Mouse (Mus musculus) spleen, postnatal 36 days (tissue): Measurements from ENCODE around the gene Snx29.

ENCODE experiments used
- DNase-seq, 2 experiments: peaks; one replicate each; pipeline ENCODE4 v3.0.0; 2022; ENCODE audit warnings: low spot score in 2 of 2, mixed read lengths in 1 of 2

The Snx29 gene

DNA sequence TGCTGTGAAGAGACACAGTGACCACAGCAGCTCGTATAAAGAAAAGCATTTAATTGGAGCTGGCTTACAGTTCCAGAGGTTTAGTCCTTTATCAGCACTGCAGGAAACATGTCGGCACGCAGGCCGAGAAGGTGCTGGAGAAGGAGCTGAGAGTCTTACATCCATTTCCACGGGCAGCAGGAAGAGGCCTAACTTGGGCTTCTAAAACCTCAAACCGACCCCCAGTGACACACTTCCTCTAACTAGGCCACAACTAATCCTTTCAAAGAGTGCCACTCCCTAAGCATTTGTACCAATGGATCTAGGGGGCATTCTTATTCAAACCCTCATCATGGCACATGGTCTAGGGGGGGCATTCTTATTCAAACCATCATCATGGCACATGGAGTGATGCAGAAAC lies 406.4 kb downstream of the Snx29 start:
- DNase-seq = no peak

DNA sequence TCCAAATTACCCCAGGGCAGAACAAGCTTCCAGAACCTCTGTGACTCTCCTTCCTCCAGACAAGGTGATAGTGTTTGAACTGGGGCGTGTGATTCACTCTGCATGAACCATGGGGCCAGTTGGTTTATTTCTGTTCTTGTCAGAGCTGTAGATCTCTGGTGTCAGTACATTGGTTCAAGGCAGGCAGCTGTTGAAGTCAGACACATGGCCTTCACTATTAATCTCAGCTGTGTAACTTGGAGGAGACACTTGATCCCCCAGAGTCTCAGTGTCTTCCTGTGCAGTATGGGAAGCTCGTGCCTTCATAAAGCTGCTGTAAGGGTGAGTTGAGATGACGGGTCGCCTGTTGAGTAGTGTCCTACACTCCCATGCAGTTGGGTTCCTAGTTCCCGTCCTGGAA lies 407.1 kb downstream of the Snx29 start:
- DNase-seq = no peak

DNA sequence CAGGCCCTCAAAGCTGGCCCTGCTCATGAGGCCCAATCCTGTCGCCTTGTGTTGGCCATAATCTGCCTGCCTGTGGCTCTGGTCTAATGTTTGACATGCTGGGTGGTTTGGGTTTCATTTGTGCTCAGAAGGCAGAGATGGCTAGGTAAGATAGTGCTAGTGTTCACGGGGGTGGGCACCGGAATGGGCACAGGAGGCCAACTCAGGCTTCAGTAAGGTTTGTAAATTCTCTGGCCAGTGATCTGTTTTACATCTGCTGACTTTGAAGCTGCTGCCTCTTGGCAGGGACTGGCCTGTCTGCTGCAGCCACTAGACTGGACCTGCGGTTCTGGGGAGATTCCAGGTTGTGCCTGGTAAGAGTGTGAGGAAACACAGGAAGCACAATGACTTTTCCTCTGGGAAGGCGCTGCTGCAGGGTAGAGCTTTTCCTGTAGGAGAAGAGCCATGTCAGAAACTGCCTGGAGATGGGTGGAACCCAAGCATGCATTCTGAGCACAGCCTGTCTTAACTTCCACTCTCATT lies 408.4 kb downstream of the Snx29 start:
- no peak for DNase-seq

DNA sequence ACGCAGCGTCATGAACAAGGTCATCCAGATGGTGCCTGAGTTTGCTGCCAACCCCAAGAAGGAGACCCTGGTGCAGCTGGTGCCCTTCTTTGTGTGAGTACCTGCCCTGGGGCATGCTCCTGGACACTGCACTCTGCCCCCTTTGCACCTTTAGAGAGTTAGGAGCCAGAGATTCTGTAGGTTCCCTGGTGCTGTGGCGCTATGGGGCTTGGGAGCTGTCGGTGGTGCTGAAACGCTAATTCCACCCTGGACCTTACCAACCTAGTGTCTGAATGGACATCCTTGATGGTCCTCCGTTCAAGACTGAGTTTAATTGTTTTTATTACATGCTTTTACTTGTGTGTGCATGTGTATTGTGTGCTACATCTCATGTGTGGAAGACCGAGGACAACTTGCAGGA lies 415.6 kb downstream of the Snx29 start:
- DNase-seq = no peak

DNA sequence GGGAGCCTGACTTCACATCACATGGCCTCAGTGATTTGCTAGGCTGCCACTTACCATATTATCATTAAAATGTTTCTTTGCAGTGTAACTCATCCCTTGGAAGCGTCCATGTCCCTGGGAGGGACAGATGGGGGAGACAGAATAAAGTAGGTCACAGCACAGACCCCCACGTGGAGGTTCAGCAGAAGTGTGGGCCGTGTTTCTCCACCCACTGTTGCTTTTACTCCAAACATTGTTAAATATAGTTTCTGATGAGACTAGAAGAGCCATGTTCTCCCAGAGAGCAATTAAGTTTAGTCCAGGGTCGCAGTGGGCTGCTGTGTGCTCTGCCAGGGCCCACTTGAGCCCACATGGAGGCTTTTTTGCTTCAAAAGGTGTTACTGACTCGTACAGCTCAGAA lies 419.2 kb downstream of the Snx29 start:
- no peak for DNase-seq

DNA sequence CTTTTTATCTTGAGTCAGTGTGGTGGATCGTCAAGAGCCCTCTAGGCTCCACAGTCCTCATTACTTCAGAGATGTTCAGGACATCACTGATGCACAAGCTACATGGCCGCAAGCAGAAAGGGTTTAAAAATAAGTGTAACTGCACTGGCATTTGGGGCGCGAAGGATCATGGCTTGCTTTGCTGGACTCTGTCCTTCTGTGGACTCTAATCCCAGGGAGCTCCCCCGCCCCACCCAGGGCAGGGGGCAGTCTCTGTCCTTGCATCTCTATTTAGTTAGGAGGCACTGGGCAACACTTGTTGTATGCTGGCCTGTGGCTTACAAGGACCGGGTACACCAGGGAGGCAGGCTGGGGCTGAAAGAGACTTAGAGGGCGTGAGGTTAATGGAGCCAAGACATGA lies 419.6 kb downstream of the Snx29 start:
- no peak for DNase-seq

DNA sequence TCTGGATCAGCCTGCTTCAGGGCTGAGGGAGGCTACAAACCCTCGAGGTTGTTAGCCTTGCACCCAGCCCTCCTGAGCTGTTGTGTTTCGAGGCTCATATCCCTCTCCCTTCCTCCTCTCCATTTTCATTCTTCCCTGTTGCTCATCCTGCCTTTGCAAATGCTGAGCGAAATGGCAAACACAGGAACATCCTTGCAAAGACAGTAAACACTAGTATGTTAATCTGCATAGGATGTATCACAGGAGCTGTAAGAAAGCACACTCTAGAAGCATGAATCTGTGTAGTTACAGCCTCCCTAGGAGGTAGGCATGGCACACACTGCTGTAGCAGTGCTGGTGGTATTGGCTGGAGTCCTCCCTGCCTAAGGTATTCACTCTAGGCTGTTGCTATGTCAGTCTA lies 420.3 kb downstream of the Snx29 start:
- no peak for DNase-seq

DNA sequence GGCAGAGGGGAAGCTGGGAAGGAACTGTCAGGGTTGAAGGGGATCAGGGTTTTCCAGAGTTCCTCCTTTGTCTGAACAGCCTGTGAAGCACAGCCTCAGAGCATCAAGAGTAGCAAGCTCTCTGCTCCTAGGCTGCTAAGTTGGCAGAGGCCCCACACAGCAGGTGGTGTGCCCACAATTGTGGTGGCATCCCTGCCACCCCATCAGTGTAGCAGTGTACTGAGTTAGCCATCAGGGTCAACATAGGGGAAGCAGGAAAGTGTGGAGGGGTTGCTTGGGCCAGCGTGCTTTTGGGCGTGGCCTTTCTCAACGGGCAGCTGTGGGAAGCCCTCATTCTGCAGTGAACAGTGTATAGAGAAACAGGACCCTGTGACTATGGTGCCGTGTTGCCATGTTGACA lies 421.0 kb downstream of the Snx29 start:
- DNase-seq = no peak

DNA sequence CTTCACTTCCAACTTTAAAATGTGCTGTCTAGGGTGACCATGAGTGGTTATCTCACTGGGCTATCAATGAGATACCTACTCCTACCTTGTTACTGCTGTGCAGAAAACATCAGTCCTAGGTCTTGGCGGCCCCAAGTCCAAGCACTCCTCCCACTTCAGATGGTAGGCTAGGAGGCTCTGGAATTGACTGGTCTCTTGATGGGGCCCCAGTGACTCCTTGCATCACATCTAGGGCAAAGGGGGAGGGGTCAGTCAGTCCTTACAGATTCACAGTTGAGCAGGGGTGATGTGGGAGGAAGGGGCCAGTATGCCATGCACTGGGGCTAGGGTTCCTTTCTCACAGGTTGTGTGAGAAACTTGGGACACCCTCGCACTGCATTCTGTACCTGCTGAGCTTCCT lies 423.3 kb downstream of the Snx29 start:
- DNase-seq = no peak

DNA sequence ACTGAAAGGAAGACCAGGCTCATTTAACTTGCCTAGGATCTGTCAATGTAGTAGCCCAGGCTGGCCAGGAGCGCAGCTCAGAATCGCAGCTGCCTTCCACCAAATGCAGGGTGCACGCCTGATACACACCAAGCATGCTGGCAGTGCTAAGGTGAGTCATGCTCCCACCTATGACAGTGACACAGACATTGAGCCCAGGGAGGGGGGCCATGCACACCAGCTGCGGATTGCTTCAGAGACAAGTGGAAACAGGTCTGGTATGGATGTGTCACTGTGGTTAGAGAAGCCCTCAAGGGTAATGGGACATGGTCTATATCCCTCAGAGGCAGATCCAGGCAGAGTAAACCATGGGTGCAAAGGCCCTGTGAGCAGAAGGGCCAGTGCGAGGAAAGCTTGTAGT lies 425.2 kb downstream of the Snx29 start:
- DNase-seq = no peak

DNA sequence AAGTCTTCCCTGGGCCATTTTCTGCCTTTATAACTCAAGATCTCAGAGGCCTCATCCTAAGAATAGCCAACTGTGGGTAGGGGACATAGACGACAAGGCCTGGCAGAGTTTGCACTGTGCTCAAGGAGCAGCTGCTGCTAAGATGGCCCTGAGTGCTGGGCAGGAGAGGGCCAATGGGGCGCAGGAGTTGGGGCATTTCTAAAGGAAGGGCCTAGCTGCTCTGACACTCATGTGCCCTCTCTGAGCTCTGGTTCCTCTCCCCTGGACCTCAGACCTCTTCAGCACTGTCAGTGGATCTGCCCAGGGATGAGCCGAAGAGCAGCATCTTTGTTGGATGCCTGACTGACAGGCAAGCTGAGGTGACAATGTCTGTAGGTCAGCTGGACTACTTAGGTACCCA lies 426.4 kb downstream of the Snx29 start:
- DNase-seq = no peak

DNA sequence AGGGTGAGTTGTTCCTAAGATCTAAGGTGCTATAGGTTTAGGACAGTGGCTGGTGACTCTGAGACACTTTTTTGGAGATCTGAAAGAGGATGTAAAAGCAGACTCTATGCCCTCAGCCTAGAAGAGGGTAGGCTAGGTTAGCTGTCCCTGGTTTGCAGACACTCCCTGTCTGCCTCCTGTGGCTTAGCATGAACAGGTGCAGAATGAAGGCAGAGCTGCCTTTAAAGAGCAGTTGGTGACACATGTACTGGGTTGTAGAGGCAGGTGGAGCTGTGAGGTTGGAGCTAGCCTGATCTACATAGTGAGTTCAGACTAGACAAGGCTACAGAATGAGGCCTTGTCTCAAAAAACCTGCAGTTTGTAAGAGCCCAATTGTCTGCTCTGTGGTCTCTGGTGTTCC lies 427.9 kb downstream of the Snx29 start:
- DNase-seq = no peak

DNA sequence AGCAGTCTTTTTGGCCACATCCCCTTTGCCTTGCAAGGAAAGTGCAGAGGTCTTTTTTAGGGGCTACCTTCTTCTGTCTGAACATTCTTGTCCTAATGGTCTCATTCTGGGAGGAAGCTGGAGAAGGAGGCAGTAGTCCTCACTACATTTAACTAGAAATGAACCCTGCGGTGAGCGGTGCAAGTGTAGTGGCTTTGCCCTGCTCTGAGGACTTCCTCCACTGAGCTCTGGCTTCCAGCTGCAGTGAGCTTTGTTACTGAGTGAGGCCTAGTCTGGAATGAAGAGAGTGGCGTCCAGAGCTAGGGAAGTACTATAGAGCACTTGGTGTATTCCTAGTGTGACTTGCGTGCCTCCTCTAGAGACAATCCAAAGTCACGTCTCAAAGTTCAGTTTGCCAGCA lies 429.8 kb downstream of the Snx29 start:
- DNase-seq = no peak

DNA sequence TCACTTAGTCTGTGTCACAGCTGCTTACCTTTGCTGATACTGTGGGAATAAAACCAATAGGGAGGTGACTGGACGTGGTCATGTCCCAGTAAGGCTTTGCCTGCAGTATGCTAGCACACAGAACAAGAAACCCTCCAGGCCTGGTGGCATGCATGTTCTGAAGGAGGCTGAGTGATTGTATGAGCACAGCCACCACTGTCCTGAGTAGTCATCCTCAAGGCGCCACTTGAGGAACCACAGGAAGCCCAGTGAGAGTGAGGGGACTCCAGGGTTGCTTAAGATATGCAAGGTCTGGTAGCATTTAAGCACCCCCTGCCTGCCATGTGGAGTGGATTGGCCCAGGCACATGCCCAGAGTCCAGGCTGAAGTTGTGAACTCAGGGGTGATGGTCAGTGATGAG lies 430.8 kb downstream of the Snx29 start:
- DNase-seq = no peak

DNA sequence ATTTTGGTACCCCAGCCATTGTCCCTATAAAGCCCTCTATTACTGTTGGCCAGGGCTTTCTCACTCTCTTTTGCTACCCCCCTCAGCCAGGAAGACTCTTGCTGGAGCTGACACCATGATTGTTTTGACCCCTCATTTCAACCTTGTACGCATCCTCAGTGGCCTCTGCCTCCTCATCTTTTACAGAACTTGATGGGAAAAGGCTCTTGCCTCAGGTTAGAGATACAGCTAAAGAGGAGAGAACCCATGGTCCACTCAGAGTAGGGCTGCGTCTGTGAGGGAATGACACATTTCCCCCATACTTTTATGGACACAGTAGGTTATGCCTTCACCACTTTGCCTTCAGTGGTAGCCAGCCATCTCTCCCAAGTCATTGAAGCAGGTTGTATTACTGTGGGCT lies 431.4 kb downstream of the Snx29 start:
- DNase-seq = no peak

DNA sequence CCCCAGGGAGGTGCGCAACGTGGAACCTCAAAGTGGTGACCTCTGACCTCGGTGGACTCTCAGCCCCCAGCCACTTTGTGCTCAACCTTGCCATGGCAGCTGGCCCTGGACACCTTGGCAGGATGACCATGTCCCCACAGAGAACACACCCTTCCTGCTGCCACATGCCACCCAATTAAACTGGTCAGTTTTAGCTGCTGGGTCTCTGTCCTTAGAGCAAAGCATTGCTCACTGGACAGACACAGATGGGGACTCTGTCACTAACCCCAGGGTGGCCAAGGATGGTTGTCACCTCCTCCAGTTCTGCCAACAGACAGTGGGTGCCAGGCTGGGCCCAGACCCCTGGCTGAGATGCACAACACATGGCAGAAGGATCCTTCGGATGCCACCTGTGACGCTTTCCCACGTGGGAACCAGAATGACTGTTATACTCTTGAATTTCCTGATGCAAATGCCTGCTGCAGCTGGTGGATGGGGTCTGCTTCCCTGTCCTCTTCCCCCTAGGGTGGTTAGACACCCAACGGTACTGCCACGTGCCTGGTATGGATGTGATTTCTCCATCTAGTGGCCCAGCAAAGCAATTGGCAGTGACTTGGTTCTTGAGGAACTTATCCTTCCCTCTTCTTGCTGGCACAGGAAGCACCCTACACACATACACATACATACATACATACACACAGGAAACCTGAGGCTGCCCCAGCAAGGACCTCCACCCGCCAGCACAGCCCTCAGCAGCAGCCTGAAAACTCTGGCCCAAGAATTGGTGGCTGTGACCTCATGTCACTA lies 432.8 kb downstream of the Snx29 start:
- no peak for DNase-seq

DNA sequence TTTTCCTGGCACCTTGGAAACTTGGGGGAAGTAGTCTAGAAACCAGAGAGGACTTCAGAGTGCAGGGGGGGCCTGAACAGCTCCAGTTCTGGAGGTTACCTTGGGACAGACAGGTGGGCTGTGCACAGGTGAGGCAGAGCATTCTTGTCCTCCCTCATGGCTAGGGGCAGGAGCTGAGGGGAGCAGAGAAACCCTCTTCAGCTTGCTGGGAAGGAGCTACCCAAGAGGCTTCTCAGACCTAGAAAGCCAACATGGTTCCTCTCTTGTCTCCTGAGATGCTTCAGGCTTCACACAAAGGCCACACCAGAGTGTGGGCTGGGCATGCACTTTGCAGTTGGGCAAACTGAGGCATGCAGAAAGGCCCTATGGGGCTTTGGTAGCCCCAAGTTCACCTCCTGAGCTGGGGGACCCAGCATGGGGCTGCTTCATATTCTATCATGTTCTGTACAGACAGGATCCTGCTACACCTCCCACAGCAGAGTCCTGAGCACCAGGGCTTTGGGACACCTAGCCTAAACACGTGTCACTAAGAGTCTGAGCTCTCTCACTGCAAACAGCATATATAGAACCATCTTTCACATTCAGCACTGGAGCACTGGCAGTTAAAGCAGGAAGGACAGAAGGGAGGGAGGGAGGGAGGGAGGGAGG lies 434.0 kb downstream of the Snx29 start:
- no peak for DNase-seq

DNA sequence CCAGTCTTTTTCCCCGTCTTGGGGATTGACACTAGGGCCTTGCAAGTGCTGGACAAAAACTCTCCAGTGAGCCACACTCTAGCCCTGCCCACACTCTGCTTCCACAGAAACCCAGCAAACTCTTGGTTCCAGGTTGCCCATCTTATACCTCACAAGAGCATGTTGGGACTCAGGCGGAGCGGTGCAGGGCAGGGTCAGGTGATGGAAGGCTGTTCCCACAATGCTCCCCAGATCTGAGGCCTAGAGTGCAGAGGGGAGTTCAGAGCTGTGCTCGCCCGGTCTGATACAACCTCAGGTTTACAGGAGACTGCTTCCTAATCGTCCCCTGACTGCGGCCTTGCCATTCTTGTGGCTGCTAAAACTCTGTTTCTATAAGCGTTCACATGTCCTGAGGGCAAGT lies 434.8 kb downstream of the Snx29 start:
- no peak for DNase-seq

DNA sequence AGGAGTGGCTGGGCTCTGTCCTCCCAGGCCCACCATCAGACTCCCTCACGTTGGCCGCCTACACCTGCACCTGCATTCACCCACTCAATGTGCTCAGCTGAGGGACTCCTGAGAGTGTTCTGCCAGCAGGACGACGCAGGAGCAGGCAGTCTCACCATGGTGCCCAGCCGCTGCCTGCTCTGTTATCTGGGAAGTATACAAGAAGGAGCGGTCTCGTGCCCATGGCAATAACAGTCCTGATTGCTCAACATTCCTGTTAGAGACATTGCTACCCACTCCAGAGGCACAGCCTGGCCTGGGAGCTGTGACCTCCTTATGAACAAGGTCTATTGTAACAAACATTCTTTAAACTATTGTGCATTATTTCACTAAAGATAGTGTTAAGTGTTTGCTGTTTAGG lies 435.2 kb downstream of the Snx29 start:
- DNase-seq = no peak

DNA sequence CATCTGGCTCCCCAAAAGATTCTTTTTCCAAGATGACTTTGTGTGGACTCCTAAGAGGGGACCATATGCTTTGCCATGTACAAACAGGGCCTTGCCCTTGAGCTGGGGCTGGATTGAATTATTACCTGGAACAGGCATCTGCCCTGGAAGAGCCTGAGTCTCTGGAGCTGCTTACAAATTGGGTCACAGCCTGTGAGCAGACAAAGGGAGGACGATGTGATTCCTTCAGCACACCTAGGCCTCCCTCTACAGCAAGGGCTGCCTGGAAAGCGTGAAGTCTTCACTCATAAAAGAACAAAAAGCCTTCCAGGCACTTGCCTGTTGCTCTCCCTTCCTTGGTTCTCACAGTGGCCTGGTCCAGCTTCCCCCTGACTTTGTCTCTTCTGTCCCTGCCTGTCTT lies 449.6 kb downstream of the Snx29 start:
- DNase-seq = no peak

DNA sequence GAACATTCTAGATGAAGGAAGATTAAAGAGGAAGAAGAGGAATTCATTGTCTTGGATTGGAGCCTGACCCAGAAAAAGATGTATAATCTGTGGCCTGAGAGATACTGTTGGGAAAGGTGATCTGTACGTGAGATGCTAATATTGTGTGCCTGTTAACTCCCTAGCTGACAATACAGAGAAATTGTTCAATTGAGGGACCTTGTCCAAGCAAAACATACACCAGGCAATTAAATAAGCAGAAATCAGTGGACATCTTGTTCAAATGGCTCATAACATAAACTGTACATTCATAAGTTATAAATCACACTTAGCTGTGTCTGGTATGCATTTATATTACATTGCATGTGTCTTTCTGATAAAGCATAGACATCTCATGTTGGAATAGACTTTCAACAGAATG lies 451.6 kb downstream of the Snx29 start:
- DNase-seq = no peak

DNA sequence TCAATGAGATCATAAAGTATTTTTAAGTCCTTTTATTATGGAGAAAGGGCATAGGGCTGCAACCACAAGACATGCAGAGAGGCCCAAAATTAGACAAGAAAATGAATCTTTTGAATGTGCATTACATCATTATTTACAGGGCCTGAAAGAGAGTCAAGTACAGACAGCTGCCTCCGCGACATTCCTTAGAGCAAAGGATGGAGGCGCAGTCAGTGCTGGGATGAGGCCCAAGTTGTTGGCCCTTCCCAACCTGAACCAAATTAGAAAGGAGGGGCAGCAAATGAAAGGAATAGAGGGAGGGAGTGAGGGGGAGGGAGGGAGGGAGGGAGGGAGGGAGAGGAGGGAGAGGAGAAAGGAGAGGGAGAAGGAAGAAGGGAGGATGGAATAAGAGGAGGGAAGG lies 453.8 kb downstream of the Snx29 start:
- DNase-seq = no peak

DNA sequence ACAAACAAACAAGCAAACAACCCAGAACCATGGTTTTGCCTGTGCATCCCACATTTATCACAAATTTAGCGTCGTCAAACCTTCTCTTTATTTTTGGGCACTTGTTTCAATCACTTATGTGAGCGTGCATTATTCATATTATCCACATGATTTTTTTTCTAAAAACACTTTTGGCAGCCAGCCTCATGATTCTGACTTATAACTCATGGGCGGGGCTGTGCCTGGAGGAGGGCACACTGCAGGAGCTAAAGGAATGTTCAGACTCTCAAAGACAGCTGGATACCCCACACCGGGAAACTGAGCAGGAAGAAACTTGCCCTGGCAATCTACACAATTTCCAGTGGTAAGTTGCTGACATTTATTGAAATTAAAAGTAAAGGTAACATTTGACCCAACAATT lies 455.5 kb downstream of the Snx29 start:
- DNase-seq = no peak
